In genomic region chr9:111117126-111117642, GRCm38 (mm10) we compare ENCODE assay signal across 8 mouse cellular contexts. TPM values are rescaled to one million over a fixed set of nuclear protein-coding genes. Genes with fewer than 3 reads are reported as not detected.
DNase-seq lines count a peak whose midpoint lies in the region; ATAC-seq and TF ChIP-seq lines count a peak whose summit lies in the region.

Gene Lrrfip2 (plus strand): TSS chr9:111117592.

- peak within 1 kb of the TSS; percentile 80 for H3K27ac ChIP-seq in lung, embryonic 14.5 days (ENCODE audit: low read depth)
- peak within 1 kb of the TSS; percentile 79 for H3K27ac ChIP-seq in macrophage

- no peaks in the 10 kb centered on the region for H3K36me3 ChIP-seq in lung, embryonic 14.5 days (ENCODE audit: insufficient read depth)
- peaks cover 4% of the 10 kb centered on the region; the same call in 1 of the 2 replicates for H3K36me3 ChIP-seq in macrophage (ENCODE audit: inconsistent target)

- H3K9ac ChIP-seq in lung, embryonic 14.5 days: peak within 1 kb of the TSS; percentile 83

- no peak for TF ChIP-seq CTCF in lung, embryonic 14.5 days (IDR thresholded peaks at IDR 0.05; ENCODE audit: low read depth)

- peak within 1 kb of the TSS; percentile 97 for H3K4me3 ChIP-seq in lung, embryonic 14.5 days (ENCODE audit: low read depth, low read length)
- H3K4me3 ChIP-seq in macrophage (ENCODE audit: inconsistent target): peak within 1 kb of the TSS; percentile 65

- peak within 1 kb of the TSS; percentile 88 for H3K4me2 ChIP-seq in lung, embryonic 14.5 days

- no peaks in the 10 kb centered on the region for H3K9me3 ChIP-seq in lung, embryonic 14.5 days (ENCODE audit: low read depth, low read length)

- no peak for ATAC-seq in lung, embryonic 14.5 days (ENCODE audit: insufficient read depth)
- ATAC-seq in inflammation-experienced regulatory T-cells, adult 6 months: peak; percentile 24

- WGBS in lung, embryonic 14.5 days: 29% methylated on average over 14 of the region's 14 CpGs
- 55% methylated on average over 13 of the region's 14 CpGs for WGBS in macrophage (ENCODE audit: missing documents)

- peaks cover 8% of the 10 kb centered on the region; the same call in 1 of the 2 replicates for H3K4me1 ChIP-seq in lung, embryonic 14.5 days (ENCODE audit: insufficient read depth)

- peaks cover 30% of the 10 kb centered on the region for H3K79me2 ChIP-seq in macrophage (ENCODE audit: inconsistent target)

- no peaks in the 10 kb centered on the region for H3K27me3 ChIP-seq in lung, embryonic 14.5 days (ENCODE audit: insufficient read depth, low read length)

- no peak for DNase-seq in lung, embryonic 14.5 days
- DNase-seq in lung, postnatal 14 days: no peak
- no peak for DNase-seq in adrenal gland, postnatal 4 days (ENCODE audit: low spot score in 2 of 2)
- no peak for DNase-seq in gastrocnemius, postnatal 25 days
- no peak for DNase-seq in yolk sac, embryonic 10.5 days (ENCODE audit: low spot score)
- no peak for DNase-seq in right cerebral cortex, postnatal 10 days (ENCODE audit: low spot score in 2 of 2)

RNA-seq across cellular contexts. Expression of gene Lrrfip2, which starts in this region (rescaled TPM):
- 39.6 and 40.4 TPM in 2 replicates for polyA plus RNA-seq in lung, embryonic 14.5 days (2014; fragmentation: Nextera tagmentation; extraction: Ambion mirVana)
- 10 to 100 TPM; 55.1 to 55.9 TPM for total RNA-seq in adrenal gland, postnatal 4 days (2021)
- total RNA-seq in gastrocnemius, postnatal 25 days (2021): 10 to 100 TPM; 63.6 to 71.3 TPM
- 10 to 100 TPM in 2 of 3 experiments, 1 to 10 TPM in 1; 8.4 to 17.2 (median 17.0) TPM for polyA plus RNA-seq in inflammation-experienced regulatory T-cells, adult 6 months (2017; shearing (Covaris generic))
- 1,000 to 10,000 TPM in 3 of 26 experiments, 100 to 1,000 TPM in 23; 125 to 1,240 (median 267) TPM for total RNA-seq in macrophage (2018; cell fraction: chromatin; rRNA removed)
- 10 to 100 TPM; 33.5 to 87.4 (median 42.4) TPM for total RNA-seq in macrophage (2018; cell fraction: cytosol; rRNA removed)
- 100 to 1,000 TPM in 19 of 26 experiments, 10 to 100 TPM in 7; 62.8 to 669 (median 140) TPM for total RNA-seq in macrophage (2018; cell fraction: nucleus; rRNA removed)
- 36.3 to 65.4 TPM (median 49.8 TPM) in 3 replicates for polyA plus RNA-seq in macrophage (2018)
